Mouse (Mus musculus) MEL (cell line): ENCODE results near the gene Bmp6. TPM values are rescaled to one million over a fixed set of nuclear protein-coding genes. Genes with fewer than 3 reads are reported as not detected.

Experiments
- DNase-seq: peaks from one replicate; pipeline ENCODE4 v3.0.0; 2011; ENCODE audit warnings: low read depth, low spot score
- H3K27ac ChIP-seq: 2 replicates; pipeline ENCODE4 v1.5.1; 2012; ENCODE audit warnings: low read depth, mild to moderate bottlenecking, control low read depth, low read length, moderate library complexity; ENCODE audit not compliant: control insufficient read depth
- H3K27me3 ChIP-seq, 2 experiments: fragments of 150-350 bp in 1 of 2; sonication (generic) in 1 of 2; 2 replicates each; pipeline ENCODE4 v1.6.1; 2012; ENCODE audit warnings: low read length in 2 of 2, mild to moderate bottlenecking in 2 of 2, improper control_type of control experiment in 1 of 2, moderate library complexity in 1 of 2; ENCODE audit not compliant: insufficient read depth in 2 of 2, control insufficient read depth in 1 of 2
- H3K36me3 ChIP-seq, 2 experiments: 2 replicates each; pipeline ENCODE4 v1.6.1; 2012 to 2014; ENCODE audit warnings: low read length in 2 of 2, improper control_type of control experiment in 1 of 2, inconsistent platforms in 1 of 2, mild to moderate bottlenecking in 1 of 2; ENCODE audit not compliant: insufficient read depth in 2 of 2, control insufficient read depth in 1 of 2
- H3K4me1 ChIP-seq, 2 experiments: fragments of 150-350 bp in 1 of 2; sonication (generic) in 1 of 2; 2 replicates each; pipeline ENCODE4 v1.6.1; 2012; ENCODE audit warnings: low read length in 2 of 2, improper control_type of control experiment in 1 of 2, mild to moderate bottlenecking in 1 of 2; ENCODE audit not compliant: insufficient read depth in 2 of 2, control insufficient read depth in 1 of 2
- H3K4me3 ChIP-seq, 2 experiments: fragments of 150-350 bp in 1 of 2; sonication (generic) in 1 of 2; 2 replicates each; pipeline ENCODE4 v1.5.1; 2012; ENCODE audit warnings: low read depth in 2 of 2, low read length in 2 of 2, mild to moderate bottlenecking in 2 of 2, moderate library complexity in 2 of 2, control low read depth in 1 of 2, improper control_type of control experiment in 1 of 2; ENCODE audit not compliant: control insufficient read depth in 1 of 2, insufficient read depth in 1 of 2
- H3K79me2 ChIP-seq: 2 replicates; pipeline ENCODE4 v1.6.1; 2012; ENCODE audit warnings: mild to moderate bottlenecking, low read length, moderate library complexity; ENCODE audit not compliant: control insufficient read depth, poor library complexity, insufficient read depth
- H3K9ac ChIP-seq: 2 replicates; pipeline ENCODE4 v1.6.1; 2012; ENCODE audit warnings: low read depth, mild to moderate bottlenecking, control low read depth, low read length, moderate library complexity; ENCODE audit not compliant: control insufficient read depth, poor library complexity, severe bottlenecking
- H3K9me3 ChIP-seq: fragments of 150-350 bp; sonication (generic); replicated peaks from 2 replicates; pipeline ENCODE4 v1.6.1; 2012; ENCODE audit warnings: mild to moderate bottlenecking, low read length, improper control_type of control experiment, moderate library complexity; ENCODE audit not compliant: insufficient read depth
- BHLHE40 ChIP-seq: IDR thresholded peaks from 2 replicates; pipeline ENCODE4 v1.6.1; 2012; ENCODE audit warnings: low read depth, mild to moderate bottlenecking, inconsistent platforms, low read length, improper control_type of control experiment, borderline replicate concordance
- CHD1 ChIP-seq: IDR thresholded peaks from 2 replicates; pipeline ENCODE4 v1.6.1; 2012; ENCODE audit warnings: low read depth, mild to moderate bottlenecking, inconsistent platforms, low read length, improper control_type of control experiment
- ELF1 ChIP-seq: IDR thresholded peaks from 2 replicates; pipeline ENCODE4 v1.6.1; 2014; ENCODE audit warnings: low read depth, mild to moderate bottlenecking, inconsistent platforms, low read length, improper control_type of control experiment, moderate library complexity
- EP300 ChIP-seq, 2 experiments: IDR thresholded peaks; 2 replicates each; pipeline ENCODE4 v1.6.1; 2011; ENCODE audit warnings: improper control_type of control experiment in 2 of 2, low read length in 2 of 2, low read depth in 1 of 2, mild to moderate bottlenecking in 1 of 2
- HCFC1 ChIP-seq: IDR thresholded peaks from 2 replicates; pipeline ENCODE4 v1.6.1; 2012; ENCODE audit warnings: low read depth, mild to moderate bottlenecking, inconsistent platforms, low read length, improper control_type of control experiment, moderate library complexity
- MAFK ChIP-seq: IDR thresholded peaks from 2 replicates; pipeline ENCODE4 v1.6.1; 2011; ENCODE audit warnings: low read depth, mild to moderate bottlenecking, low read length, improper control_type of control experiment, borderline replicate concordance
- MAX ChIP-seq: IDR thresholded peaks from 2 replicates; pipeline ENCODE4 v1.6.1; 2011; ENCODE audit warnings: low read length, improper control_type of control experiment
- MXI1 ChIP-seq: IDR thresholded peaks from 2 replicates; pipeline ENCODE4 v1.6.1; 2011; ENCODE audit warnings: mild to moderate bottlenecking, low read depth, low read length, improper control_type of control experiment
- MYC ChIP-seq: IDR thresholded peaks from 2 replicates; pipeline ENCODE4 v1.6.1; 2011; ENCODE audit warnings: low read depth, mild to moderate bottlenecking, low read length, improper control_type of control experiment, moderate library complexity
- NELFE ChIP-seq: IDR thresholded peaks from 2 replicates; pipeline ENCODE4 v1.6.1; 2011; ENCODE audit warnings: low read depth, low read length, improper control_type of control experiment
- POLR2A ChIP-seq, 2 experiments: IDR thresholded peaks; 2 replicates each; pipeline ENCODE4 v1.6.1; 2011 to 2012; ENCODE audit warnings: low read length in 2 of 2, mild to moderate bottlenecking in 2 of 2, control low read depth in 1 of 2, improper control_type of control experiment in 1 of 2, low read depth in 1 of 2, moderate library complexity in 1 of 2; ENCODE audit not compliant: control insufficient read depth in 1 of 2, insufficient read depth in 1 of 2, poor library complexity in 1 of 2
- POLR2AphosphoS2 ChIP-seq: IDR thresholded peaks from 2 replicates; pipeline ENCODE4 v1.6.1; 2011; ENCODE audit warnings: low read length, improper control_type of control experiment
- RAD21 ChIP-seq: IDR thresholded peaks from 2 replicates; pipeline ENCODE4 v1.6.1; 2011; ENCODE audit warnings: mild to moderate bottlenecking, low read depth, low read length, improper control_type of control experiment
- SIN3A ChIP-seq: IDR thresholded peaks from 2 replicates; pipeline ENCODE4 v1.6.1; 2012; ENCODE audit warnings: low read length, improper control_type of control experiment, inconsistent platforms
- UBTF ChIP-seq: IDR thresholded peaks from 2 replicates; pipeline ENCODE4 v1.6.1; 2012; ENCODE audit warnings: low read depth, mild to moderate bottlenecking, inconsistent platforms, low read length, improper control_type of control experiment, moderate library complexity, borderline replicate concordance; ENCODE audit not compliant: insufficient read depth
- USF1 ChIP-seq: IDR thresholded peaks from 2 replicates; pipeline ENCODE4 v1.6.1; 2014; ENCODE audit warnings: low read depth, mild to moderate bottlenecking, inconsistent platforms, low read length, improper control_type of control experiment, moderate library complexity
- USF2 ChIP-seq, 2 experiments: IDR thresholded peaks; 2 replicates each; pipeline ENCODE4 v1.6.1; 2011 to 2012; ENCODE audit warnings: improper control_type of control experiment in 2 of 2, low read length in 2 of 2, borderline replicate concordance in 1 of 2, inconsistent platforms in 1 of 2, low read depth in 1 of 2, mild to moderate bottlenecking in 1 of 2; ENCODE audit not compliant: insufficient read depth in 1 of 2
- polyA plus RNA-seq, 2 experiments: library from polyadenylated mRNA; stranded (reverse) in 1 of 2; unstranded in 1 of 2; fragments of >175 nt in 1 of 2; fragments of >200 nt in 1 of 2; gene quantifications; 2 replicates each; pipeline versions ENCODE4 v1.2.1 to v1.2.4; 2012; ENCODE audit warnings: low replicate concordance in 2 of 2, low read depth in 1 of 2; ENCODE audit not compliant: insufficient read length in 2 of 2, insufficient read depth in 1 of 2, missing spikeins in 1 of 2
- total RNA-seq: library from RNA; depleted of rRNA; stranded (reverse); fragments of 300-350 nt; gene quantifications from 2 replicates; pipeline ENCODE4 v1.2.3, GENCODE M21; 2012

Gene Bmp6
- total and polyA plus RNA-seq, 3 experiments, result not detected

DNA sequence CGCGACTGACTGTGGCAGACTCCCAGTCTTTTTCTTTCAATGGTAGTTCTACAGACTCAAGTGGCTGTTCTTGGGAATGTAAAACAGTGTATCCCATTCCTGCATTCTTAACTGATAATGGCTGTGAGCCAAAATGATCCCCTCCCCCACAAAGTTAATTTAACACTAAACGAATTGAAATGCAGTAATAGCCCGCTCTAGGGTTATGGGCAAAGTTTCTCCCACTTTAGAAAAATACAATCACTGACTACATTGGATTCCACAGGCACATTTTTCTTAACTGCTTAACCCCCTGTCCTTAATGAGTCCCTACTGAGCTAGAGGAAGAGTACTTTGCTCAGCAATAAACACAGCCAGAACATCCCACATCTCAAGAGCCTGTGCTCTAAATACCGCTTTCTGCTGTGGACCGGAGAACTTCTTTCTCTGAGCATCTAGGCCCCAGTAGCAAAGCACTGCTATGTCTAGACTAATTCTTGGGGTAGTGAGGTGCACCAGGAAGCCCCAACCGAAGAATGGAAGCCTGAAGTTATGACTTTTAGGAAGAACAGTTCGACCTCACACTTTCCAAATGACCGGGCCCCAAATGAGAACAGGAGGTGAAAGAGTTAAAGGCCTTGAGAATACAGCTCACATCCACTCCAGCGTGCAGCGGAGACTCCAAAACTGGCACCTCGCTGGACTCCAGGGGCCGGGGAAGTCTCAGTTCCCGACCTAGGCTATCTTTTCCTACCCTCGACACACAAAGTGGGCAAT lies 182.3 kb downstream of the Bmp6 start:
- peak; percentile 57 for DNase-seq
- H3K36me3 ChIP-seq, result peaks cover 5 to 14% of the 10 kb centered on the region in 2 experiments; a peak in 3 of 4 replicates
- peaks cover 0 to 15% of the 10 kb centered on the region in 2 experiments; a peak in 2 of 4 replicates for H3K4me1 ChIP-seq
- TF ChIP-seq UBTF (no peak), CHD1 (0 out of 2 replicates have a peak, but pooled peaks have one; percentile 24), MYC (peak; percentile 54; the same call in 1 of the 2 replicates), SIN3A (peak; percentile 18), USF2 (IDR thresholded peaks at IDR 0.05; ENCODE audit: borderline replicate concordance in 1 of 2, insufficient read depth in 1 of 2, low read depth in 1 of 2, low read length in 2 of 2) (no peak), HCFC1 (no peak)
- no peaks in the 10 kb centered on the region for H3K9me3 ChIP-seq
- peak overlapping the region; percentile 51 to 85 for H3K4me3 ChIP-seq
- peak overlapping the region; percentile 43 for H3K27ac ChIP-seq
- peaks cover 25% of the 10 kb centered on the region for H3K79me2 ChIP-seq
- peak overlapping the region; percentile 93 for H3K9ac ChIP-seq
- peaks cover 0 to 1% of the 10 kb centered on the region in 2 experiments; a peak in 2 of 4 replicates for H3K27me3 ChIP-seq

DNA sequence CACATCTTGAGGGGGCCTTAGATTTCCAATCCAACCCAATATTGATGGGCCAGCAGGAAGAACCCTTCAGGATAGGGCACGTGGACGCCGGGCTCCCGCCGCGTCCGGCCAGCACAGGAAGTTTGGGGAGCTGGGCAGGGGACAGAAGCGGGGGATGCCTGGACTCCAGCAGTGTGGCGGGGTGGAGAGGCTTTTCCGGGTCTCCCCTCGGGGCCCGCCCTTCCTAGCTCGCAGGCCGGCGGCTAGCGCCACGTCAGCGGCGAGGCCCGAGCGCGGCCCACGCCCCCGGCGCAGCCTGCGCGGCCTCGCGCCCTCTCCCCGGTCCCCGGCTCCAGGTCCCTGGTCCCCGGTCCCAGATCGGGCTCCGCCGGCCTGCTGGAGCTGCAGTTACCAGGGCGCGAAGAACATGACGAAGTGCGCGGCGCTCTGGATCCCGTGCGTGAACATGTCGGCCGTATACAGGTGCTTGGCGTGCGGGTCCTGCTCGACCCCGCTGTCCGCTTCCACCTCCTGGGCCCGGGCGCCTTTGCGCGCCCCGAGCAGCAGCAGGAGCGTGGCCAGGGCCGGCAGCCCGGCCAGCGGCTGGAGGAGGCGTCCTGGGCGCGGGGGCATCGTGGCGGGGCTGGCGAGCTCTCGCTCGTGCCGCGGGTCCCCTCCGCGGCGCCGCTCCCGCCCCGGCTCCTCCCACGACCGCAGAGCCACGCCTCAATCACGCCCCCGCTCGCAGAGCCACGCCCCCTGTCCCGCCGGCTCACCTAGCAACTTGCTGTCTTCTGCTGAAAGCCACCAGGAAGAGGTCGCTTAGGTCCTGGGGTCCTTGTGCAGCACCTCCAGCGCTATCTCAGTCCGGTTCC lies 183.1 kb downstream of the Bmp6 start:
- Histone ChIP-seq H3K79me2 (peaks cover 25% of the 10 kb centered on the region), H3K4me1 (peaks cover 0 to 15% of the 10 kb centered on the region in 2 experiments; a peak in 2 of 4 replicates), H3K9me3 (no peaks in the 10 kb centered on the region), H3K27ac (peak overlapping the region; percentile 43), H3K36me3 (peaks cover 5 to 14% of the 10 kb centered on the region in 2 experiments; a peak in 2 of 4 replicates), H3K4me3 (peak overlapping the region; percentile 51 to 85), H3K27me3 (peaks cover 0 to 2% of the 10 kb centered on the region in 2 experiments; a peak in 2 of 4 replicates), H3K9ac (peak overlapping the region; percentile 93)
- 0 out of 2 replicates have a peak, but pooled peaks have one; percentile 6 for TF ChIP-seq HCFC1
- TF ChIP-seq EP300 (IDR thresholded peaks at IDR 0.05; ENCODE audit: low read depth in 1 of 2, low read length in 2 of 2), result 0 out of 4 replicates have a peak, but pooled peaks of 1 of the 2 experiments have one; percentile 0
- TF ChIP-seq RAD21, result no peak
- TF ChIP-seq MAFK, result no peak
- peak; percentile 53; the same call in 1 of the 2 replicates for TF ChIP-seq NELFE
- TF ChIP-seq MXI1, result 0 out of 2 replicates have a peak, but pooled peaks have one; percentile 62
- no peak for TF ChIP-seq POLR2AphosphoS2
- peak; percentile 76 for TF ChIP-seq ELF1
- peak; percentile 10; the same call in 1 of the 2 replicates for TF ChIP-seq MAX
- peak; percentile 74 to 84 for TF ChIP-seq POLR2A (IDR thresholded peaks at IDR 0.05; ENCODE audit: control insufficient read depth in 1 of 2, insufficient read depth in 1 of 2, low read depth in 1 of 2, low read length in 2 of 2, poor library complexity in 1 of 2)
- peak; percentile 47; the same call in 1 of the 2 replicates for TF ChIP-seq BHLHE40
- TF ChIP-seq USF1, result 0 out of 2 replicates have a peak, but pooled peaks have one; percentile 14
- no peak for TF ChIP-seq SIN3A
- peak; percentile 87 for DNase-seq
